Mouse (Mus musculus) C2C12 (cell line): ENCODE data around the gene Selenoi.

Source experiments
- CTCF ChIP-seq: IDR thresholded peaks from one replicate; pipeline ENCODE4 v1.5.1; 2011; ENCODE audit not compliant: control insufficient read depth, insufficient read depth, insufficient read length
- USF1 ChIP-seq: IDR thresholded peaks from one replicate; pipeline ENCODE4 v1.6.1; 2011; ENCODE audit warnings: low read depth, mild to moderate bottlenecking, control low read depth, moderate library complexity

GRCm38 (mm10) chr5:30231891-30232270 lies 500 bp upstream of the Selenoi start:
- TF ChIP-seq CTCF (no peak), USF1 (no peak)
